Mouse (Mus musculus) kidney, adult 11 months (tissue): Measurements from ENCODE around the gene Avpr1b.
"Not testable (repeated sequence)": the region's sequence is repeated elsewhere in the genome, so short reads cannot be mapped to it uniquely, and the experiment has no call there.

Source experiments
- DNase-seq: peaks from one replicate; pipeline ENCODE4 v3.0.0; 2022

The Avpr1b gene

GRCm38 (mm10) chr1:131598905-131599304 is at the start of gene Avpr1b:
Gene Avpr1b, plus strand, starts transcription at chr1:131599239.
- no peak for DNase-seq

- DNase-seq = no peak
Measured at GRCm38 (mm10) chr1:131551956-131552355, 47.1 kb upstream of the Avpr1b start.

DNA sequence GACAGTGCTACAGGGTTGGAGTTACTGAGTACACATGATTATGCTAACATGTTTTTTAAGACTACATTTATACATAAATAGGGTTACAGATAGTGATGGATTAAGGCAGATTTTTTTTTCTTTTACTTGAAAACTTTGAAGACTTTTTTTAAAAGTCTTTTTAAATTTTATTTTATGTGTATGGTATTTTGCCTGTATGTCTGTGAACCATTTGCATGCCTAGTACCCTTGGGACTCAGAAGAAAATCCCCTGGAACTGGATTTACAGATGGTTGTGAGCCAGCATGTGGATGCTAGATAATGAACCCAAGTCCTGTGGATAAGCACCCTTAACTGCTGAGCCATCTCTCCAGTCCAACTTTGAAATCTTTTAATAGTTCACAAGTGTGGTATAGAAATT is 45.6 kb upstream of the Avpr1b start:
- DNase-seq = no peak

DNA sequence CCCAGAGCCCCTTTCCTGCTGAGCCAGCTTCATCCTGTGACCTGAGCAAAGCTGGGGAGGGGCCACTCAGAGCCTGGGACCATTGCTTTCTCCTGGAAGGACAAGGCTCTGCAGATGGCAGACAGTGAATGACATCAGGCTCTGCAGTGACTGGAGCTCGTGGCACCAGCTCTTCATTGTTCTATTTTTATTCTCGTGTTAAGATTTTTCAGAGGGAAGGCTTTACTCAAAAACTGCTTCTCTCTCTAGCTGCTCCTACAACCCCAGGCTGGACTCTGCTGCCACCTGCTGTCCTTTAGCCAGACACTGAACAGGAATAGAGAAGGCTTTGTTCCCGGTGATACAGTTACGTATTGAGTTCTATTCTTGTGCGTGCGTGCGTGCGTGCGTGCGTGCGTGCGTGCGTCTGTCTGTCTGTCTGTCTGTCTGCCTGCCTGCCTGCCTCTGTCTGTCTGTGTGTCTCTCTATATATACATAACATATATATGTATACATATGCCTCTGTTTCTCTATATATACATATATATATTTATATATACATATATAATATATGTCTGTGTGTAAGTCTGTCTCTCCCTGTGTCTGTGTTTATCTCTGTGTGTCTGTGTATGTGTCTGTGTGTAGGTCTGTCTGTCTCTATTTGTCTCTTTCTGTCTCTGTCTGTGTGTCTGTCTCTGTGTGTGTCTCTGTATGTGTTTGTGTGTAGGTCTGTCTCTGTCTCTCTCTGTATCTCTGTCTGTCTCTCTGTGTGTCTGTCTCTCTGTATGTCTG is 43.8 kb upstream of the Avpr1b start:
- DNase-seq = peak; percentile 47

- DNase-seq = no peak
Measured at GRCm38 (mm10) chr1:131560500-131560899, 38.5 kb upstream of the Avpr1b start.

DNA sequence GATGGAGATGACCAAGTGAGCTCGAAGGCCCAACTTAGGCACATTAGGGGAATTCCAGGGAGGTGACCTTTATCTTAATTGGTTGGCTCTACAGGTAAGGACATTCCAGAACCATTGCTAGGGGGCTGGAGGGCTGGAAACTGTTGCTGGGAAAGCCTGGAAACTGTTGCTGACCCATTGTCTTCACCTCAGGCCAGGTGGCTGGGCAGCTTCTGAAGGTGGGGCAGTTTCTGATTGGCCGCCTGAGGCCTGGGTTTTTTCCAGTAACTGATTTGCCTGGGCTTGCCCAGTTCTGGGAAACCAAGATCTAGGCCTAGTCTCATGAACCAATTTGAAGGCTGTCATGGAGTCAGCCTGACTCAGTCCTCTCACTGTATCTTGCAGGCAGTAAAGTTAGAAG is 37.0 kb upstream of the Avpr1b start:
- no peak for DNase-seq

- DNase-seq = not testable (repeated sequence)
Measured at GRCm38 (mm10) chr1:131566056-131566455, 33.0 kb upstream of the Avpr1b start.

DNA sequence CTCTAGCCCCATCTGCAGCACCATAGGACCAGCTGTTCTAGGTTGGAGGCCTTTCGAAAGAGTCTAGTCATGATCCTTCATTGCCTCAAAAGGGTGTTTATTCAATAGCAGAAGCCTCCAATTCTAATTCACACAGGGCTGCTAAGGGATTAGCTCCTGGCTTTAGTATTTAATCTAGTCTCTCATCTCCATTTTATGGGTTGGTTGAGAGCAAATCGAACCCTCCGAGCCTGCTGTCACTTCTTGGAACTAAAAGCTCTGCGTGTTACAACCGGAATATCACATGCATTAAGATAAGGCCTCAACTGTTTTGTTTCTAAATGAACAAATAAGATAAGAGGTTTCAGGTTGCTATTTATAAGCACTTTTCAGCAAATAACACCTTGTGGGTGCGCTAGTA is 29.3 kb upstream of the Avpr1b start:
- DNase-seq = no peak

- no peak for DNase-seq
Measured at GRCm38 (mm10) chr1:131570391-131570790, 28.6 kb upstream of the Avpr1b start.

DNA sequence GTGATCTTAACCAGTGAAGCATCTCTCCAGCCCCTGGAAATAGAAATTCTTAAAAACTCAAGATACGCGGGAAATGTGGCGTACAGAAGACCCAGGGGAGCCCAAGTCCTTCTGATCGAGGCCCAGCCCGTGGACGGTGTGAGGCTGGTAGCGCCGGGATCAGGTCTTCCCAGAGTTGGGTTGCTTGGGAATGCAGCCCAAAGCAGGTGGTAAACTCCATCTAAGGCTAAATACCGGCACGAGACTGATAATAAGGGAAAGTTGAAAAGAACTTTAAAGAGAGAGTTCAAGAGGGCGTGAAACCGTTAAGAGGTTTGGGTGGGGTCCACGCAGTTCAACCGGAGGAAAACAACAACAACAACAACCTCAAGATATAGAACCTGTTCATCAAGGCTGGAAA is 25.3 kb upstream of the Avpr1b start:
- no peak for DNase-seq

- no peak for DNase-seq
Measured at GRCm38 (mm10) chr1:131578943-131579680, 19.9 kb upstream of the Avpr1b start.

- no peak for DNase-seq
Measured at GRCm38 (mm10) chr1:131580389-131580788, 18.6 kb upstream of the Avpr1b start.

GRCm38 (mm10) chr1:131583598-131583997 is 15.4 kb upstream of the Avpr1b start:
- DNase-seq = no peak

GRCm38 (mm10) chr1:131586836-131587235 is 12.2 kb upstream of the Avpr1b start:
- no peak for DNase-seq

DNA sequence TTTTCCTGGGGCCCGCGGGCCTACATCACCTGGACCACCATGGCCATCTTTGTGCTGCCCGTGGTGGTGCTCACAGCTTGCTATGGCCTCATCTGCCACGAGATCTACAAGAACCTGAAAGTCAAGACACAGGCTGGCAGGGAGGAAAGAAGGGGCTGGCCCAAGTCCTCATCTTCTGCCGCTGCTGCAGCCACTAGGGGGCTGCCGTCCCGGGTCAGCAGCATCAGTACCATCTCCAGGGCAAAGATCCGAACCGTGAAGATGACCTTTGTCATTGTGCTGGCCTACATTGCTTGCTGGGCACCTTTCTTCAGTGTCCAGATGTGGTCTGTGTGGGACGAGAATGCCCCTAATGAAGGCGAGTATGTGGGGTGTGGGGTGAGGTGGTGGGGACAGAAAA is 1.3 kb downstream of the Avpr1b start:
- no peak for DNase-seq

DNA sequence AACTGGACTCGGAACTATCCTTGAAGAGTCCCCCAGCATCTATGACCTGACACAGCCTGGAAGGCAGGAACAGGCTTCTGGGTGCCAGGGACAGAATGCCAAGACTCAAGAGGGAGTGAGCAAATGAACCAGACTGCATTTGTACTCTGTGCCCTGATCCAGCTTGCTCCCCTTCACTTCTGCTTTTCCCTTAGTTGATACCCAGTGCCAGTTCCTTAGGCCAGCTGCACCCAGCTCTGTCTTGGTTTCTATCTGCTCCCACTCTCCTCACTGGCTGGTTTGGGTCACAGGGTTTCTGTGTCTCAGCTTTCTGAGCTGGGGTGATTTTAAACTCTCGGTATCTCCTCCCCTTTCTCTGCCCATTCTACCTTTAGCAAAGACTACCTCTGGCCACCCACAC is 7.7 kb downstream of the Avpr1b start:
- no peak for DNase-seq

GRCm38 (mm10) chr1:131612556-131613155 is 13.6 kb downstream of the Avpr1b start:
- DNase-seq = no peak

- DNase-seq = peak; percentile 52
Measured at GRCm38 (mm10) chr1:131613361-131614133, 14.5 kb downstream of the Avpr1b start.

DNA sequence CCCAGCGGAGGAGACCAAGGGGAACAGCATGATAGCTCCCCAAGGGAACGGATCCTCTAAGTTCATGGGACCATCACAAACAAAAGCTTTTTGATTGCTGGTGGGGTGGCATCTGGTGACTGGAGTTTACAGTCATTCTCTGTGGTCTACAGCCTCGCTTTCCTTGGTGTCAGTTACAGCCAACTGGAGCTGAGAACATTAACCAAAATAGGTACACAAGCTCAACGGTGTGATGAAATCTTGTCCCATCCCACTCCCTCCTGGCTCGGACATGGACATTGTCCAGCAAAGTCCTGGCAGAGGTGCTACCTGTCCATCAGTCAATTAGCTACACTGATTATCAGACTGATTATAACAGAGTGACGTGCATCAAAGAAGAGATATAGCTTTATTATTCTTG is 15.6 kb downstream of the Avpr1b start:
- no peak for DNase-seq

DNA sequence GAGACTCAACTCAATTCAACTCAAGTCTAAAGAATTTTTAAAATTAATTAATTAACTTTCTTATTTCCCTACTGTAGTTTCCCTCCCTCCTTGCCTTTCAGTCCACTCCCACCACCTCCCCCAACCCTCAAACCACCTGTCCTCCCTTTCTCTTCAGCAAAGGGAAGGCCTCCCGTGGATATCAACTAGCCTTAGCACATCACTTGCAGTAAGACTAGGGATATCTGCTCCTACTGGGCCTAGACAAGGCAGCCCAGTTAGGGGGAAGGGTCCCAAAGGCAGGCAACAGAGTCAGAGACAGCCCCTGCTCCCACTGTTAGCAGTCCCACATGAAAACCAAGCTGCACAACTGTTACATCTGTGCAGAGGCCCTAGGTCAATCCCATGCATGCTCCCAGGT is 17.1 kb downstream of the Avpr1b start:
- no peak for DNase-seq

DNA sequence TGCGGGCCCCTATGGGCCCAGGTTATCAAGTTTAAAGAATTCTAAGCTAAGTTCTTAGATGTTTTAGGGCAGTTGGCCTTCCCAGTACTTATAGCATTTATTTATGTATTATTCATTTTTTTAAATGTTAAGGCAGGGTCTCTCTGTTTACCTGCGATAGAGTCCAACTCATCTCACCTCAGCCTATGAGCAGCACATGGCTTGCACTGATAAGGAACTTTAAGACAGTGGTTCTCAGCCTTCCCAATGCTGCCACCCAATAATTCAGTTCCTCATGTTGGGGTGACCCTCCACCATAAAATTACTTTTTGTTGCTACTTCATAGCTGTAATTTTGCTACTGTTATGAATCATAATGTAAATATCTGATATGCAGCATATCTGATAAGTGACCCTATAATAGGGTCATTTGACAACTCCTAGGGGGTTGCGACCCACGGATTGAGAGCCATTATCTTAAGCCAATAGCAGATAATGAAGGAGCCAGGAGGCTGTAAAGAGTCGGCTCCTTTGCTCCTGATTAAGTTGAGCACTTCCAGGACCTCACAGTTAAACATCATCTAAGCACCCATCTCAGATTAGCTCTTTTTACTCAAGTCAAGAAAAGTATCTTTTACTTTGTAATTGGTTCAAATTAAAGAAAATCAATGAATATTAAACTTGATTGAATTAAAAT is 17.6 kb downstream of the Avpr1b start:
- no peak for DNase-seq

DNA sequence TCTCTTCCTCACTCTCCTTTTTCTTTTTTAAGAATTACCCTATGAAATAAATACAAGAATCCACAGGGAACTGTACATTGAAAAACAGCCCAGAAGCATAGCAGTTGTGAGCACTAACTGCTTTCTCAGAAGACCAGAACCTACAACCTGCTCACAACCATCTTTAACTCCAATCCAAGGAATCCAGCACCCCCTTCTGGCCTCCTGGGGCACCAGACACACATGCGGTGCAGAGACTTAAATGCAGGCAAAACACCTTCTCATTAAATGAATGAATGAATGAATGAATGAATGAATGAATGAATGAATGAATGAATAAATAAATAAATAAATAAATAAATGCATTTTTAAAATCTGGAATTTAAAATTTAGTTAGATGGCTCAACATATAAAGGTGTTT is 19.5 kb downstream of the Avpr1b start:
- DNase-seq = no peak

- DNase-seq = no peak
Measured at GRCm38 (mm10) chr1:131619348-131619747, 20.3 kb downstream of the Avpr1b start.
